Mouse (Mus musculus): ENCODE measurements around the gene Hopx.

DNA sequence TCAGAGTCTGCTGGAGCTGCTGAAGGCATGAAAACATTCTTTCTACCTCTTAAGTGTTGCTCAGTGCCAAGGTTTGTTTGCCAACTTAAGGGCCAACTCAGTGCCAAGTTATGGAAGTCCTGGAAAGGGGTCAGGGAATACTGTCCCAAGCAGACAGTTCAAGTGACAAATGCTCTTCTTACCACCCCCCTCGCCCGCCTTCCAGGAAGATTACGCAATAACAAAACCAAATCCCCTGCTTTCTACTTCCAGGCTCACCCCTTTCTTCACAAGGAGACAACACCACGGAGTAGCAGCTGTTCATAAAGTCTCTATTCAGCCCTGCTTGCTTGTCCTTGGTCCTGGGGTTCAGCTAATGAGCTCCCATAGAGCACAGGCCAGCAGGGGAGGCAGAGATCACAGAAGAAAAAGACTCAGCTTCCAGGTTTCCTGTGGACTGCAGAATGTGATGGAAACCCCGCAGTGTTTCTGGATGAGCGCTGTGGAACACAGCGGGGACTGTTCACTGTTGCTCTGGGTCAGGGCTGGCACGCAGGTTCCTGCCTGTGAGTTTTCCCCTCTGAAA, 22.9 kb upstream of the Hopx start:
- no peak for TF ChIP-seq CHD2 (IDR thresholded peaks at IDR 0.05; ENCODE audit: low read depth, low read length)
- no peak for TF ChIP-seq ZNF384 (IDR thresholded peaks at IDR 0.05; ENCODE audit: low read depth, low read length)

Measured in ES-E14 (cell line).